Mouse (Mus musculus): ENCODE results near the gene Gm6583. TPM values are rescaled to one million over a fixed set of nuclear protein-coding genes. Genes with fewer than 3 reads are reported as not detected.

Gm6583 gene
- 0.16 and 0.26 TPM in 2 replicates for polyA plus RNA-seq (2014; fragmentation: Nextera tagmentation; extraction: Ambion mirVana)

DNA sequence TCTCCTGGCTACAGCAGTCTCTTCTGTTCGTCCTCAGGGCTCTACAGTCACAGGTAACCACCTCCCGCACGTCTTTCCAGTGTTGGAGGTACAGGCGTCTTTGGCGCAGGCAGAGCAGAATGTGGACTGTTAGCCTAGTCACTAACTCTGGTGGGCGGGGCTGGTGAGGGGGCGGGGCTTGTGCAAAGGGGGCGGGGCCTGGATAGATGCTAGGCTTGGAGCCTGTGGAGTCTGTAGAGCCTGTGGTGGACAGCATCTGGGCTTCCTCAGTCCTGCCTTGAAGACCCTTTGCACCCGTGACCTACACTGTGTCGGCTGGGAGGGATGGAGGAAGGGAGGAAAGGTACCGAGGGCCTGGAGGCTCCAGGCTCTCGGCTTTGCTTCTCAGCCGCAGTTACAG, at the start of gene Gm6583:
TSS of gene Gm6583 (minus strand) at position 124 of the 400 bp plus-strand sequence.
- Histone ChIP-seq H3K9ac (no peak within 1 kb of the TSS), H3K27me3 (ENCODE audit: insufficient read depth, low read length) (no peaks in the 10 kb centered on the region), H3K9me3 (ENCODE audit: low read depth, low read length) (no peaks in the 10 kb centered on the region), H3K4me1 (ENCODE audit: insufficient read depth) (no peaks in the 10 kb centered on the region), H3K36me3 (ENCODE audit: insufficient read depth) (peaks cover 27% of the 10 kb centered on the region), H3K27ac (ENCODE audit: low read depth) (no peak within 1 kb of the TSS), H3K4me2 (no peak within 1 kb of the TSS), H3K4me3 (ENCODE audit: low read depth, low read length) (no peak within 1 kb of the TSS)
- DNase-seq (no peak), ATAC-seq (ENCODE audit: insufficient read depth) (peak; percentile 31; the same call in 1 of the 2 replicates)
- 61% methylated on average over 13 of the region's 13 CpGs for WGBS
- TF ChIP-seq CTCF (IDR thresholded peaks at IDR 0.05; ENCODE audit: low read depth): no peak

DNA sequence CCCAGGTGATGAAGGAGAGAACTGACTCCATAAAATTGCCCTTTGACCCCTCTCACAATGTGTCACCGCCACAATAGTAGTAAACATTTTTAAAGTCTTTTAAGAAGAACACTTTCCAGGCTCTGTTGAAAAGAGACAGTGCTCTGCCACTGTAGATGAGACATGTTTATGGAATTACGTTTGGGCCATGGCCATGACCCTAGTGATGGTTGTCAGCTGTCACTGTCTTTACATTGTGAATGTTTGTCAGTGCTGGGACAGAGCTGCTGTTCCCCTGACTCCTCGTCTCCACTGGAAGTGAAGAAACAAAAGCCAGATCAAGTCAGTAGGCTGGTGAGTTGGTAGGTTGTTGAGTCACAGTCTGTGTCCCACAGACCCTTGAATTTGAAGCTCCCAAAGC, 46.6 kb upstream of the Gm6583 start:
- Histone ChIP-seq H3K9me3 (ENCODE audit: low read depth, low read length) (no peaks in the 10 kb centered on the region), H3K4me3 (ENCODE audit: low read depth, low read length) (no peak overlapping the region), H3K4me2 (no peak overlapping the region), H3K4me1 (ENCODE audit: insufficient read depth) (0 out of 2 replicates have a peak, but pooled peaks cover 3% of the 10 kb centered on the region), H3K36me3 (ENCODE audit: insufficient read depth) (no peaks in the 10 kb centered on the region), H3K27me3 (ENCODE audit: insufficient read depth, low read length) (no peaks in the 10 kb centered on the region), H3K27ac (ENCODE audit: low read depth) (no peak overlapping the region), H3K9ac (no peak overlapping the region)
- DNase-seq: peak; percentile 64
- 31% methylated on average over 3 of the region's 3 CpGs for WGBS
- ATAC-seq (ENCODE audit: insufficient read depth): 0 out of 2 replicates have a peak, but pooled peaks have one; percentile 17
- no peak for TF ChIP-seq CTCF (IDR thresholded peaks at IDR 0.05; ENCODE audit: low read depth)

DNA sequence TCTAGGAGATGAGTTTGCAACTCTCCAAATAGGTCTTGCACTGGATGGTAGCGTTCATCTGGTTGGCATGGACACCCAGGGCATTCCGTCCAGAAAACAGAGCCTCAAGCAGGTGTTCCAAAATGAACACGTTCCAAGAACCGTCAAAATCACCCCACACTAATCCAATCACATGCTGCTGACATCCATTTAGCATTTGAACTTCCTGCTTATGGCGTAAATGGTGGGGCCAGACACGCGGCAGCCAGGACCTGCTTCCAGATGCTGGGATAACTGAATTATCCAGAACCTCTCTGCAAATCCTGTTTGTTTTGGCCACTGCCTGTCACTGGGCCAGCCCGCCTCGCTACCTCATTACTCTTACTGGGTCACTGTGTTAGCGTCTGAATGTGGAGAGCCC, 43.5 kb upstream of the Gm6583 start:
- no peak for TF ChIP-seq CTCF (IDR thresholded peaks at IDR 0.05; ENCODE audit: low read depth)
- 44% methylated on average over 10 of the region's 10 CpGs for WGBS
- ATAC-seq (ENCODE audit: insufficient read depth) (no peak), DNase-seq (peak; percentile 21)
- Histone ChIP-seq H3K4me3 (ENCODE audit: low read depth, low read length) (no peak overlapping the region), H3K4me2 (no peak overlapping the region), H3K27me3 (ENCODE audit: insufficient read depth, low read length) (0 out of 2 replicates have a peak, but pooled peaks cover 2% of the 10 kb centered on the region), H3K36me3 (ENCODE audit: insufficient read depth) (no peaks in the 10 kb centered on the region), H3K4me1 (ENCODE audit: insufficient read depth) (no peaks in the 10 kb centered on the region), H3K27ac (ENCODE audit: low read depth) (no peak overlapping the region), H3K9ac (no peak overlapping the region), H3K9me3 (ENCODE audit: low read depth, low read length) (no peaks in the 10 kb centered on the region)

DNA sequence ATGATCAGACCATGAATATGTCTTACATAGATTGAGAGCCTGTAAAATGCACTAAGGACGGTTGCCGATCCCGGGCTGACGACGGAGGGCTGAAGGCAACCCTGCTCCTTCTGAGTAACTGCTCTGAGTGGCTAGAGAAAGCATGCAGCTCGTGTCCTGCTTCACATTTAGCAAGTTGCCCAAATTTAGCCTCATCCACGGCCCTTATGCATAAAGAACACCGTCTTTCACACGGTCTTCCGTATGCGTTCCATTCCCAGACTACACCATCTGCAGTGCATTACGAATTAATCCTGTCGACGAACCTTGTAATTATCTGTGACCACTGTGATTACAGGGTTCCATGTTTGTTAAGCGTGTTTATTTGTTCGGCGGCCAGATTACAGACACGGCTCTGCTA, 40.2 kb upstream of the Gm6583 start:
- Histone ChIP-seq H3K9ac (no peak overlapping the region), H3K36me3 (ENCODE audit: insufficient read depth) (no peaks in the 10 kb centered on the region), H3K4me2 (no peak overlapping the region), H3K27me3 (ENCODE audit: insufficient read depth, low read length) (peaks cover 13% of the 10 kb centered on the region; the same call in 1 of the 2 replicates), H3K27ac (ENCODE audit: low read depth) (no peak overlapping the region), H3K4me3 (ENCODE audit: low read depth, low read length) (no peak overlapping the region), H3K9me3 (ENCODE audit: low read depth, low read length) (no peaks in the 10 kb centered on the region), H3K4me1 (ENCODE audit: insufficient read depth) (no peaks in the 10 kb centered on the region)
- TF ChIP-seq CTCF (IDR thresholded peaks at IDR 0.05; ENCODE audit: low read depth): no peak
- DNase-seq (no peak), ATAC-seq (ENCODE audit: insufficient read depth) (no peak)
- WGBS: 67% methylated on average over 18 of the region's 18 CpGs

DNA sequence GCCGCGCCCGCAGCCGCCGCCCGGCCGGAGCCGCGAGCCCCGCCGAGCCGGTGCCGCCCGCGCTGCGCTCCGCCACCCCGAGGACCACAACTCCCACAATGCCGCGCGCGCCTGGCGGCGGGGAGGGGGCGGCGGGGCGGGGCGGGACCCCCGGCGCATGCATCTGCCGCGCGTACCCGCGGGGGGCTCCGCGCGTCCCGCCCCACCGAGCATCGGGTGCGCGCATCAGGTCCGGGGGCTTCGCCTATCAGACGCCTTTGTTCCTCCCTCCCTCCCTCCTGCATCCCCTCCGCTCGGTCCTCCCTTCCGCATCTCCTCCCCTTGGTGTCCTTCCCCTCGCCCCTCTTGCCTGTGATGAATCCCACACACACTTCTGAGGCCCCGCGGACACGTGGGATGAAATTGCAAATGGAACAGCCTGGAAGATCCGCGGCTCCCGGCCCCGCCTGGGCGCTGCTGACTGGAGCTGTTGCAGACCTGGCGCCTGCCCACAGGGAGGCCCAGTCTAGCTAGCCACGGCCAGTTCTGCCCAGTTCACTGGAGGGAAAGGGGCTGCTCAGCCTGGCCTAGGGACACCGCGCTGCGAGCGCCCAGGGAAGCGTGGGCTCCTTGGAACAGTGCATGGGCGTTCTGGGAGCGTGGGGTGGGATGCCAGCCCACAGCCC, 39.1 kb upstream of the Gm6583 start, which contains the start of gene Asphd2:
TSS of gene Asphd2 (minus strand) at position 88 of the 665 bp plus-strand sequence.
- peak within 1 kb of the TSS; percentile 75 for H3K4me2 ChIP-seq
- peak; percentile 84 for DNase-seq
- under 1% methylated on average over 39 of the region's 67 CpGs for WGBS
- ATAC-seq (ENCODE audit: insufficient read depth): peak; percentile 87
- H3K9ac ChIP-seq: peak within 1 kb of the TSS; percentile 56
- peak; percentile 47 for TF ChIP-seq CTCF (IDR thresholded peaks at IDR 0.05; ENCODE audit: low read depth)
- no peaks in the 10 kb centered on the region for H3K9me3 ChIP-seq (ENCODE audit: low read depth, low read length)
- H3K36me3 ChIP-seq (ENCODE audit: insufficient read depth): no peaks in the 10 kb centered on the region
- H3K4me1 ChIP-seq (ENCODE audit: insufficient read depth): no peaks in the 10 kb centered on the region
- peak within 1 kb of the TSS; percentile 60; the same call in 1 of the 2 replicates for H3K27ac ChIP-seq (ENCODE audit: low read depth)
- H3K27me3 ChIP-seq (ENCODE audit: insufficient read depth, low read length): peaks cover 13% of the 10 kb centered on the region; the same call in 1 of the 2 replicates
- peak within 1 kb of the TSS; percentile 51 for H3K4me3 ChIP-seq (ENCODE audit: low read depth, low read length)

DNA sequence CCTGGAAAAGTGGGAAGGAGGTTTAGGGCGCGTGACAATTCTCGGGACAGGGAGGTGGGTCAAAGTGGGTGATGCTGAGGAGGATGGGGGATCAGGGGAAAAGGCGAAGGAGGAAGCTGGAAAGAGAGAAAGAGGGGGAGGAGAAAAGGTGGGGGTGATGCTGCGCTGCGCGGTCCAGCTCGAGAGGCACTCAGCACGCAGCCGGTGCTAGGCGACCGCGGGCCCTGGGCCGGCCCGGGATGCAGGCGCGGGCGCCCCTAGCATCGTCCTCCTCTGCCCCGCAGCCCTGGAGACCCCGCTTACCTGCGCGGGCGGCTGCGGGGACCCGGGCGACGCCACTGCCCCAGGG, 38.6 kb upstream of the Gm6583 start:
- Histone ChIP-seq H3K4me3 (ENCODE audit: low read depth, low read length) (peak overlapping the region; percentile 51), H3K9ac (peak overlapping the region; percentile 56), H3K9me3 (ENCODE audit: low read depth, low read length) (no peaks in the 10 kb centered on the region), H3K4me1 (ENCODE audit: insufficient read depth) (no peaks in the 10 kb centered on the region), H3K27me3 (ENCODE audit: insufficient read depth, low read length) (peaks cover 13% of the 10 kb centered on the region; the same call in 1 of the 2 replicates), H3K27ac (ENCODE audit: low read depth) (no peak overlapping the region), H3K36me3 (ENCODE audit: insufficient read depth) (no peaks in the 10 kb centered on the region), H3K4me2 (peak overlapping the region; percentile 75)
- ATAC-seq (ENCODE audit: insufficient read depth): peak; percentile 75
- WGBS: 0% methylated on average over 28 of the region's 28 CpGs
- no peak for TF ChIP-seq CTCF (IDR thresholded peaks at IDR 0.05; ENCODE audit: low read depth)
- no peak for DNase-seq

DNA sequence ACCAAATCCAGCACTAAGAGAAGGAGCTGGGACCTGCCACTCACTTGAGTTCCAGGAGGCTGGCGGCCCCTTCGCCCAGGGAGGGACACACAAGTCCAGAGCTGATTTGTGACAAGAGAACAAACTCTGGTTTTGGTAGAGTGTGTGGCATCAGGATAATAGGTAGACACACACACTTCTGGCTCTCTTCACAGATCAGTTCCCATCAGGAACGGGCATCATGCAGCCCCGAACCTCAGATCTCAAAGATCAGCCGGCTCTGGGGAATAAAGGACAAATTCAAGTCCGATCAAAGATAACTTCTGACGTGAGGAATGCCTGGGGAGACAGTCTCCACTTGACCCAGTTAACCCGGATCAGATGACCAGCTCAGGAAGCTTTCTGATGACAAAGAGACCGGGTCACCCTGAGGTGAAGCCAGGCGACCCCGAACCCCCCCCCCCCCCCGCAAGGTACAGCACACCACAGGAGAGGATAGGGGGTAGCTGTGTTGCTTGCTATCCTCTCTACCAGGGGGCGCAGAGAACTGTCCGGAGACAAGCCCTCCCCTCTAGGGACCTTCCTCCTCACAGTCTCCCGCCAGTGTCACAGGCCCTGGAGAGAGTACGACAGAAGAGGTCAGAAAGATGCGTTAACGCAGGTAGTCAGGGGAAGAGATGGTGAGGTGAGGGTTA, 38.0 kb upstream of the Gm6583 start:
- no peak overlapping the region for H3K27ac ChIP-seq (ENCODE audit: low read depth)
- peaks cover 13% of the 10 kb centered on the region; the same call in 1 of the 2 replicates for H3K27me3 ChIP-seq (ENCODE audit: insufficient read depth, low read length)
- H3K9me3 ChIP-seq (ENCODE audit: low read depth, low read length): no peaks in the 10 kb centered on the region
- H3K36me3 ChIP-seq (ENCODE audit: insufficient read depth): no peaks in the 10 kb centered on the region
- peak; percentile 42; the same call in 1 of the 2 replicates for ATAC-seq (ENCODE audit: insufficient read depth)
- peak overlapping the region; percentile 75 for H3K4me2 ChIP-seq
- peak overlapping the region; percentile 51 for H3K4me3 ChIP-seq (ENCODE audit: low read depth, low read length)
- no peak for TF ChIP-seq CTCF (IDR thresholded peaks at IDR 0.05; ENCODE audit: low read depth)
- H3K9ac ChIP-seq: peak overlapping the region; percentile 56; the same call in 1 of the 2 replicates
- WGBS: 5% methylated on average over 18 of the region's 18 CpGs
- no peak for DNase-seq
- H3K4me1 ChIP-seq (ENCODE audit: insufficient read depth): no peaks in the 10 kb centered on the region

All from lung, embryonic 14.5 days (tissue).